Mouse (Mus musculus) T-helper 2 cell (primary cell): ENCODE data around the gene Rnf220.

Source experiments
- in situ Hi-C: fragments of 300-600 bp; cut with MboI, MseI; formaldehyde crosslinking; loops from one replicate; pipeline ENCODE4 v1.15.1; 2025; ENCODE audit warnings: high pct_unique_total_duplicates

The Rnf220 gene

GRCm38 (mm10) chr4:117489566-117489965 lies 7.3 kb downstream of the Rnf220 start:
- in situ Hi-C loops: no loop called here

GRCm38 (mm10) chr4:117487471-117487870 lies 9.4 kb downstream of the Rnf220 start:
- in situ Hi-C loops: no loop called here

GRCm38 (mm10) chr4:117486188-117486587 lies 10.7 kb downstream of the Rnf220 start:
- in situ Hi-C loops: no loop called here

GRCm38 (mm10) chr4:117485045-117485780 lies 11.6 kb downstream of the Rnf220 start:
- in situ Hi-C loops: no loop called here

- in situ Hi-C loops: no loop called here
These were observed 12.4 kb downstream of the Rnf220 start for GRCm38 (mm10) chr4:117484256-117485044.

- in situ Hi-C loops: no loop called here
These were observed 13.0 kb downstream of the Rnf220 start for GRCm38 (mm10) chr4:117483931-117484255.

GRCm38 (mm10) chr4:117482103-117482502 lies 14.7 kb downstream of the Rnf220 start:
- in situ Hi-C loops: no loop called here

GRCm38 (mm10) chr4:117480611-117481445 lies 16.0 kb downstream of the Rnf220 start:
- in situ Hi-C loops: no loop called here

GRCm38 (mm10) chr4:117479951-117480350 lies 16.9 kb downstream of the Rnf220 start:
- in situ Hi-C loops: no loop called here

GRCm38 (mm10) chr4:117478101-117478673 lies 18.7 kb downstream of the Rnf220 start:
- in situ Hi-C loops: no loop called here

GRCm38 (mm10) chr4:117477401-117477800 lies 19.5 kb downstream of the Rnf220 start:
- in situ Hi-C loops: no loop called here

GRCm38 (mm10) chr4:117476777-117477176 lies 20.1 kb downstream of the Rnf220 start:
- in situ Hi-C loops: no loop called here

- in situ Hi-C loops: no loop called here
These were observed 20.5 kb downstream of the Rnf220 start for GRCm38 (mm10) chr4:117476355-117476754.

- in situ Hi-C loops: no loop called here
These were observed 22.9 kb downstream of the Rnf220 start for GRCm38 (mm10) chr4:117473985-117474354.

GRCm38 (mm10) chr4:117473291-117473984 lies 23.4 kb downstream of the Rnf220 start:
- in situ Hi-C loops: no loop called here

GRCm38 (mm10) chr4:117469471-117469870 lies 27.4 kb downstream of the Rnf220 start:
- in situ Hi-C loops: no loop called here

- in situ Hi-C loops: no loop called here
These were observed 28.9 kb downstream of the Rnf220 start for GRCm38 (mm10) chr4:117467936-117468335.

GRCm38 (mm10) chr4:117449151-117449550 lies 47.7 kb downstream of the Rnf220 start:
- in situ Hi-C loops: no loop called here

GRCm38 (mm10) chr4:117447926-117448325 lies 48.9 kb downstream of the Rnf220 start:
- in situ Hi-C loops: no loop called here

GRCm38 (mm10) chr4:117445516-117446207 lies 51.2 kb downstream of the Rnf220 start:
- in situ Hi-C loops: no loop called here

GRCm38 (mm10) chr4:117438919-117439318 lies 57.9 kb downstream of the Rnf220 start:
- in situ Hi-C loops: no loop called here
